Mouse (Mus musculus) kidney, postnatal 0 days (tissue): ENCODE data around the gene Ube2h. TPM values are rescaled to one million over a fixed set of nuclear protein-coding genes. Genes with fewer than 3 reads are reported as not detected.

ENCODE experiments used
- ATAC-seq: fragments of 200-750 bp; cut with Nextera tagmentation; replicated peaks from 2 replicates; pipeline ENCODE4 v1.8.0; 2017; ENCODE audit warnings: low read depth, moderate number of reproducible peaks, moderate TSS enrichment, moderate library complexity; ENCODE audit not compliant: low FRiP score
- DNase-seq: peaks from one replicate; pipeline ENCODE4 v3.0.0-alpha.2; 2016; ENCODE audit warnings: low spot score
- H3K27ac ChIP-seq: fragments of 300-500 bp; sonication (generic); 2 replicates; pipeline ENCODE4 v1.5.1; 2014; ENCODE audit warnings: mild to moderate bottlenecking
- H3K27me3 ChIP-seq: fragments of 300-500 bp; sonication (generic); 2 replicates; pipeline ENCODE4 v1.6.1; 2014; ENCODE audit warnings: low read length, mixed read lengths; ENCODE audit not compliant: insufficient read depth
- H3K36me3 ChIP-seq: fragments of 300-500 bp; sonication (generic); 2 replicates; pipeline ENCODE4 v1.6.1; 2014; ENCODE audit warnings: low read length, mixed read lengths; ENCODE audit not compliant: insufficient read depth
- H3K4me1 ChIP-seq: fragments of 300-500 bp; sonication (generic); replicated peaks from 2 replicates; pipeline ENCODE4 v1.6.1; 2014; ENCODE audit warnings: antibody characterized with exemption, low read length, mixed read lengths; ENCODE audit not compliant: insufficient read depth
- H3K4me2 ChIP-seq: fragments of 300-500 bp; sonication (generic); 2 replicates; pipeline ENCODE4 v1.6.1; 2014; ENCODE audit warnings: mild to moderate bottlenecking, low read length, moderate library complexity, mixed read lengths
- H3K4me3 ChIP-seq: fragments of 300-500 bp; sonication (generic); replicated peaks from 2 replicates; pipeline ENCODE4 v1.5.1; 2014; ENCODE audit warnings: low read depth, low read length
- H3K9ac ChIP-seq: fragments of 300-500 bp; sonication (generic); 2 replicates; pipeline ENCODE4 v1.6.1; 2014; ENCODE audit warnings: low read depth, low read length
- H3K9me3 ChIP-seq: fragments of 300-500 bp; sonication (generic); replicated peaks from 2 replicates; pipeline ENCODE4 v1.6.1; 2016; ENCODE audit warnings: low read length, inconsistent platforms, mixed read lengths
- CTCF ChIP-seq: IDR thresholded peaks from 2 replicates; pipeline ENCODE4 v1.5.1; 2016; ENCODE audit warnings: antibody characterized with exemption, low read depth, mild to moderate bottlenecking, moderate library complexity
- WGBS: fragments of 180-500 bp; shearing (Covaris S2); extraction: QIAGEN DNeasy Blood & Tissue Kit; methylation state at CpG from one replicate; pipeline ENCODE4 v1.1.7; 2014; 5-methylcytosine and 5-hydroxymethylcytosine counted together
- polyA plus RNA-seq: library from polyadenylated mRNA; unstranded; fragments of >200 nt; fragmentation: Nextera tagmentation; extraction: Ambion mirVana; gene quantifications from 2 replicates; pipeline ENCODE4 v1.2.1, GENCODE M21; 2015

Ube2h gene
- polyA plus RNA-seq, 1 experiment from 2014 or later, result 38.2 TPM

DNA sequence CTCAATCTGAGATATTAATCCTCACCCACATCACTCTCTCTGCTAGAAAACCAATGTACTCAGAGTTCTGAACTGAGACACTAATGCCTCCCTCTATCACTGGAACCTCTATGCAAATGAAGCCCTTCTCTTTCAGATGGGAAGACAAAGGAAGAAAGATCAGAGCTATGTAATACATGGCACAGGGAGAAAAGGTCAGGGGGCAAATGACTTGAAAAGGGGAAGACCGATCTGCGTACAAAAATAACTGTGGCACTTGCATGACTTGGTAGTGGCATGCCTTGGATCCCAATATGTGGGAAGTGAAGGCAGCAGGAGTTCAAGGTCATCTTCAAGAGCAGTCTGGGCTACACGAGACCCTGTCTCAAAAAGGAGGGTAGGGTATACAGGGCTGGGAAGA is 31.4 kb downstream of the Ube2h start:
- Histone ChIP-seq H3K9ac (no peak overlapping the region), H3K27me3 (no peaks in the 10 kb centered on the region), H3K4me3 (no peak overlapping the region), H3K4me1 (no peaks in the 10 kb centered on the region), H3K9me3 (no peaks in the 10 kb centered on the region), H3K27ac (no peak overlapping the region), H3K4me2 (no peak overlapping the region), H3K36me3 (peaks cover 25% of the 10 kb centered on the region)
- ATAC-seq (no peak), DNase-seq (no peak)
- TF ChIP-seq CTCF, result no peak
- 68% methylated on average over 3 of the region's 3 CpGs for WGBS

DNA sequence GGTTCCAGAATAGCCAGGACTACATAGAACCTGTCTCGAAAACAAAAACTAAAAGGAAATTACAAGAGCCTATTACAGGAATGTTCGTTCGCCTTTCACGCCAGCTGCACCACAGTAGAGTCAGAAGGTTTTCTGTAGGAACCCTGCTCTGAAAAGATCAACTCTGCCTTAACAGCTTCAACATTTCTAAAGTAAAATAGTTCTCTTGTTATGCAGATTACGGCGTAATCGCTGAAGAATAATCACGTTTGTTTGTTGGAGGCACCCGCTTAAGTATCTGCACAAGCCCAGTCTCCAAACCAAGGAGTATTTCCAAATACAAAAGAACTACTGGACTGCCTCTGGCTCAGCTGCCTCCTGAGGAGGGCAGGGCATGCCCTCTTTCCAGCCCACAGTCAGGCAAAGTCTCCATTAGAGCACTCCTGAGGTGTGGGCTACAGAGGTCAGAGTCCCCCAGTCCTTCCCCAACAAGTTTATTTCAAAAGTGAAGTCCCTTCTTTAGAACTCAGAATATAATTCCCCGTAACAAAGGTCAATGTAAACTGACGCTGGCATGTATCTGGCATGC is 31.9 kb downstream of the Ube2h start:
- H3K36me3 ChIP-seq, result peaks cover 26% of the 10 kb centered on the region
- H3K4me3 ChIP-seq, result no peak overlapping the region
- H3K9ac ChIP-seq, result no peak overlapping the region
- DNase-seq (no peak), ATAC-seq (no peak)
- no peak overlapping the region for H3K27ac ChIP-seq
- H3K9me3 ChIP-seq, result no peaks in the 10 kb centered on the region
- 86% methylated on average over 11 of the region's 11 CpGs for WGBS
- H3K4me2 ChIP-seq, result no peak overlapping the region
- H3K27me3 ChIP-seq, result no peaks in the 10 kb centered on the region
- TF ChIP-seq CTCF, result no peak
- H3K4me1 ChIP-seq, result no peaks in the 10 kb centered on the region

DNA sequence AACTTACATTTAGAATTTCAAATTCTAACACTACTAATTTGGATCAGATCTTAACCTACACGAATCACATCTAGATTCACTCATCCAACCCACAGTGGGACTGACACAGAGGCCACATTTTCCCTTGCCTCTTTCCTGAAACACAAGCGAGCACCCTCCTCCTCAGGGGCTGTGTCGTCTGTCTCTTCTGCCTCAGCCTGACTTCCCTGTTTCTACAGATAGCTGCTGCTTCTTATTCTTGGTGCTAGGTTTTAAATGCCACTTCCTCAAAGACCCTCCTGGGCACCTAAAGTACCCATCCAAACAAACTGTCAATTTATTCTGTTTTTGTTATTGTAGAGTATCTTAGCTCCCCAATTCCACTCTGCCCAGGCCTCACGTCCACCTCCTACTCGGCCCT is 34.5 kb downstream of the Ube2h start:
- Histone ChIP-seq H3K9ac (no peak overlapping the region), H3K36me3 (peaks cover 26% of the 10 kb centered on the region), H3K4me3 (no peak overlapping the region), H3K27me3 (no peaks in the 10 kb centered on the region), H3K9me3 (no peaks in the 10 kb centered on the region), H3K27ac (no peak overlapping the region), H3K4me2 (no peak overlapping the region), H3K4me1 (no peaks in the 10 kb centered on the region)
- WGBS, result 70% methylated on average over 5 of the region's 5 CpGs
- no peak for TF ChIP-seq CTCF
- DNase-seq, result no peak
- no peak for ATAC-seq

DNA sequence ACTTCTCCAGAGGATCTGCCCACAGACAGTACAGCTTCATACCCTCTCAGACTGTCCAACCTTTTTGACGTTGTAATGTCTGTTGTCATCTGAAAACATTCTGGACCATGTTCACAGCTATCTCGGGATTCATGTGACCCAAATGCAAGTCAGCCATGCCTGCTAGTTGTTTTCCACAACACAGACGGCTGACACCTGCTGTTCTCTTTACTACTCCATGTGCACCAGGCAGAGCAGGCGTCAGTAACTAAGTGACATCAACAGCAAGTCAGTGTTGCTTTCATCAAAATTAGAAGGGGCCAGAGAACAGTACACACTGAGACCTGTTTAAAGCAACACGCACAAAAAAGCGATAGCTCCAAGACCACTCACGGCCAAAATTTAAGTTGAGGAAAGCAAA is 36.9 kb downstream of the Ube2h start:
- DNase-seq (no peak), ATAC-seq (no peak)
- peaks cover 28% of the 10 kb centered on the region for H3K36me3 ChIP-seq
- TF ChIP-seq CTCF, result no peak
- no peaks in the 10 kb centered on the region for H3K27me3 ChIP-seq
- H3K4me3 ChIP-seq, result no peak overlapping the region
- H3K9ac ChIP-seq, result no peak overlapping the region
- H3K4me1 ChIP-seq, result no peaks in the 10 kb centered on the region
- no peak overlapping the region for H3K4me2 ChIP-seq
- no peak overlapping the region for H3K27ac ChIP-seq
- no peaks in the 10 kb centered on the region for H3K9me3 ChIP-seq
- 86% methylated on average over 7 of the region's 7 CpGs for WGBS

DNA sequence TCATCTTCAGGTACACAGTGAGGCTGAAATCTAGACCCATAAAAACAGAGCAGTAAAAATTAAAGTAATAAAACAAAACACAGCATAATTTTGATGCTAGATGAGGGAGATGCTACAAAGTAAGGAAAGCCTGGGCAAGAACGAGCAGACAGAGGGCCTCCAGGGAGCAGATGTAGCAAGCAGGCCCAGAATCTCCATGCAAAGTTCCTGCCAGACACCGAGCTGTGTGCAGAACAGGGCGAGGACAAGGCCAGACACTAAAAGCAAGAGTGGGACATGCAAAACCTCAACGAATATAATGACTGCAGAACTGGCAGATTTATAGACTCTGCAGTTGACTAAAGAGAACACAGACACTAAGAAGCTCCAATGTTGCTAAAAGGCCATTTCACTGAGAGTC is 38.9 kb downstream of the Ube2h start:
- H3K9ac ChIP-seq, result no peak overlapping the region

DNA sequence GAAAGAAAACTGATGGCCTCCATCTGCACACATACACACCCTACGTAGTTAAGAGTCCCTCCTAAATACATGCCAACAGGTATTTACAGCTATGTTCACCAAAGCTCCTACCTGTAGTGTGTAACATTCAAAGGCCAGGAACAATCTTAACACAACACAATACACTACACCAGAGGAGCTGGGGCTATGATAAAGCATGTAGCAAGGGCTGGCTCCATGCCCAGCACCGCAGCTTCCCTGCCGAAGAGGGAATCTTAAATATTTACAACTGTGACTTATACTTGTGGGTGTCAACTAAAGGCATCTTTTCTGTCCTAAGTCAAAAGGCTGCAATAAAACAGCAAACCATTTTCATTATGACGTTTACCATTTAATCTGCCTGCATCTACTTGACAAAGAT is 41.3 kb downstream of the Ube2h start:
- DNase-seq (peak; percentile 25), ATAC-seq (no peak)
- no peak for TF ChIP-seq CTCF
- H3K27ac ChIP-seq, result no peak overlapping the region
- peaks cover 37% of the 10 kb centered on the region; the same call in 1 of the 2 replicates for H3K36me3 ChIP-seq
- no peaks in the 10 kb centered on the region for H3K9me3 ChIP-seq
- H3K4me1 ChIP-seq, result no peaks in the 10 kb centered on the region
- WGBS, result 56% methylated on average over 4 of the region's 4 CpGs
- no peak overlapping the region for H3K4me3 ChIP-seq
- H3K4me2 ChIP-seq, result no peak overlapping the region
- H3K9ac ChIP-seq, result no peak overlapping the region
- no peaks in the 10 kb centered on the region for H3K27me3 ChIP-seq

More for the DNA sequence above, 38.9 kb downstream of the Ube2h start:
- TF ChIP-seq CTCF, result no peak
- no peaks in the 10 kb centered on the region for H3K4me1 ChIP-seq
- 71% methylated on average over 4 of the region's 4 CpGs for WGBS
- no peaks in the 10 kb centered on the region for H3K27me3 ChIP-seq
- ATAC-seq (no peak), DNase-seq (no peak)
- H3K4me3 ChIP-seq, result no peak overlapping the region
- H3K27ac ChIP-seq, result no peak overlapping the region
- no peaks in the 10 kb centered on the region for H3K9me3 ChIP-seq
- H3K4me2 ChIP-seq, result no peak overlapping the region
- H3K36me3 ChIP-seq, result peaks cover 25% of the 10 kb centered on the region; the same call in 1 of the 2 replicates

DNA sequence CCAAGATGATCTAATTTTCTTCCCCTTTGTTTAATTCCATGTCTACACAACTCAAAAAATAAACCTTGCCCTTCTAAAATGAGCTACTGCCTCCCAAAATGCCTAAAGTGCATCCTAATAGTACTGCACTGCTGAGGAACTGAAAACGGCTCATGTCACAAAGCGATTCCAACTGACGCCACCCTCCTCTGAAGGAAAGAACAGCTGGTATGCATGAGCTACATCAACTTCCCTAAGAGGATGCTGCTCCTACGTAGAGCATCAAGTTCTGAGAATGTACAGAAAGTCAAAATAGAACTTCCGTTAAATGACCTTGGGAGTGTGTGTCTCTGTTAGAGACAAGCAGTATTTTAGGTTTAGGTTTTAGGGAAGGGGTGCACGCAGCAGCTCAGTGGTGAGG is 45.1 kb downstream of the Ube2h start:
- H3K4me3 ChIP-seq, result no peak overlapping the region
- 84% methylated on average over 6 of the region's 6 CpGs for WGBS
- H3K27ac ChIP-seq, result no peak overlapping the region
- H3K9ac ChIP-seq, result no peak overlapping the region
- no peak overlapping the region for H3K4me2 ChIP-seq
- no peaks in the 10 kb centered on the region for H3K4me1 ChIP-seq
- H3K9me3 ChIP-seq, result no peaks in the 10 kb centered on the region
- ATAC-seq (no peak), DNase-seq (no peak)
- no peak for TF ChIP-seq CTCF
- no peaks in the 10 kb centered on the region for H3K27me3 ChIP-seq
- H3K36me3 ChIP-seq, result peaks cover 32% of the 10 kb centered on the region
